Mouse (Mus musculus): ENCODE data around the gene Ccdc110. TPM values are rescaled to one million over a fixed set of nuclear protein-coding genes. Genes with fewer than 3 reads are reported as not detected.

Gene Ccdc110
- total RNA-seq, 2 experiments from 2014 or later: not detected

DNA sequence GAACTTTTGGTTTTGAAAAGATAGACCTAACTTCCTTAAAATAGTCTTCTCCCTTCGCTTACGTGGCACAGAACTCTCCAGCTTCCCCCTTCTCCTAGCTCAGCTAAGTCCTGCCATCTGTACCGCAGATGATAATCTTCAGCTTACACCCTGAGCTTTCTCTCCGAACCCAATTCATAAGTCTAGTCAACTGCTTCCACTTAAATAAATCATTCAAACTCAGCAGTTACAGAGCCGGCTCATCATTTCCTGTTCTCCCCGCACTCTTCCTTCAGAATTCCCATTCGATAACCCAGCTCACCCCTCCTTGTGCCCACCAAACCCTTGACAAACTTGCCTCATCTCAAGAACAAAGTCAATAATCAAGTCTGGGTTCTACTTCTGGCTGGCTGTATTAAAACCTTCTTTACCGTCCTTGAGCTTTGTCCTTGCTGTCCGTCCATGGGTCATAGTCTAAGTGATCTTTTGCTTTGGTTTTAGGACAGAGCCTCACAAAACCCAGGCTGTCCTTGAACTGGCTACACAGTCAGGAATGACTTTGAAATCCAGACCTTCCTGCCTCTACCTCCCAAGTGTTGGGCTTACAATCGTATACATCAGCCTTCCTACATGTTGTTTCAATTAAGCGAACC, 41.5 kb downstream of the Ccdc110 start:
- DNase-seq: no peak

DNA sequence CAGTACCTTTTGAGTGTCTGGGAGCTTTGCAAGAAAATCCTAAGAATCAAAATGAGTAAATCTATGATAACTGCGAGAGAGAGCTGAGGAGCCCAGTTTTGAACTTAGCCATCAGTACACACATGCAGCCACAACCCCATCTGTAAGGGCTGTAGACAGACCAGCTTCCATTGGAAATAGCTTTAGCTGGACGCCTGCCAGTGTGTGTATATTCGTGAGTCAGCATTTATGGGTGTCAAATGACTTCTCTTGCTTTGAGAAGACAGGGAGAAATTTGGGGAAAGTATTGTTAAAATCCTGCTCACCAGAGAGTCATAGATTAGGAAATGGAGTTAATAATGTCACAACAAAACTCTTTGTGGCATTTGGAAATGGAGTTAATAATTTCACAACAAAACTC, 52.2 kb downstream of the Ccdc110 start:
- DNase-seq: no peak

DNA sequence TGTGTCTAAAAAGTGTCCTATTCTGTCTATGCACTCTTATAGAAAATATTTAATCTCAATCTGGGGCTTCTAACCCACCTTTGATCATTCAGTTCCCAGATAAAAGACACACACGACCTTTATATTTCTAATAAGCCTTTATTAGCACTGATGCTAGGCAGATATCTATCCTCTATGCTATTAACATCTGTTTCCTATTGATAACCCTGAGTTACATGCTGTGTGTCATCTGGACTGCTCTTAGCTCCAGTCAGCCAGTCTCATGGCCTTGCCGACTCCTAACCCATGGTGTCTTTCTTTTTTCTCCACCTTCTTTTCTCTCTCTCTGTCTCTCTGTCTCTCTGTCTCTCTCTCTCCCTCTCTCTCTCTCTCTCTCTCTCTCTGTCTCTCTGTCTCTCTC, 53.8 kb downstream of the Ccdc110 start:
- DNase-seq: no peak

GRCm38 (mm10) chr8:45990631-45991310, 56.4 kb downstream of the Ccdc110 start:
- no peak for DNase-seq

Other genes starting within 250 kb of the Ccdc110 start
- gene Pdlim3, start 49.2 kb upstream of the Ccdc110 start, total RNA-seq (2021): 100 to 1,000 TPM; 619 to 821 TPM
- gene 1700029J07Rik, start 40.6 kb downstream of the Ccdc110 start, total RNA-seq (2021): under 1 TPM; 0.16 to 0.61 TPM
- 10 to 100 TPM; 39.0 to 41.3 TPM for gene Ufsp2, start 40.9 kb downstream of the Ccdc110 start, total RNA-seq (2021)
- 1 to 10 TPM; 1.6 to 1.7 TPM for gene Lrp2bp, start 64.7 kb downstream of the Ccdc110 start, total RNA-seq (2021)
- gene Ankrd37, start 71.1 kb downstream of the Ccdc110 start, total RNA-seq (2021): 1 to 10 TPM; 2.2 to 3.2 TPM
- 10 to 100 TPM; 11.1 to 11.3 TPM for gene Cfap97, start 217.2 kb downstream of the Ccdc110 start, total RNA-seq (2021)
- 1 to 10 TPM; 4.7 to 5.5 TPM for gene Snx25, start 217.5 kb downstream of the Ccdc110 start, total RNA-seq (2021)

Measured in gastrocnemius, postnatal 25 days (tissue).